Comparison of ENCODE assay signal across 12 mouse cellular contexts in genomic region chr7:73506852-73507251, GRCm38 (mm10). TPM values are rescaled to one million over a fixed set of nuclear protein-coding genes. Genes with fewer than 3 reads are reported as not detected.
DNase-seq lines count a peak whose midpoint lies in the region; ATAC-seq and TF ChIP-seq lines count a peak whose summit lies in the region.
"Had no signal": no experiment of that assay in that cellular context is flagged by ENCODE, and none has a peak within 500 bp of the region (broad histone marks: within the 10 kb centered on the region; RNA-seq: fewer than 3 reads in every experiment).

No protein-coding gene starts in this region.

- peaks cover 85% of the 10 kb centered on the region for H3K36me3 ChIP-seq in heart, postnatal 0 days (replicated peaks; ENCODE audit: control insufficient read depth, insufficient read depth, low read length)
- H3K36me3 ChIP-seq in heart, embryonic 10.5 days = peaks cover 98% of the 10 kb centered on the region
- H3K36me3 ChIP-seq in lung, embryonic 14.5 days (ENCODE audit: insufficient read depth) = peaks cover 90% of the 10 kb centered on the region
- peaks cover 0 to 42% of the 10 kb centered on the region in 2 experiments; a peak in 3 of 4 replicates for H3K36me3 ChIP-seq in MEL (ENCODE audit: control insufficient read depth in 1 of 2, insufficient read depth in 2 of 2, low read length in 2 of 2)
- peaks cover 85% of the 10 kb centered on the region for H3K36me3 ChIP-seq in liver, postnatal 0 days (replicated peaks; ENCODE audit: insufficient read depth, low read length)
- H3K36me3 ChIP-seq in limb, embryonic 10.5 days = peaks cover 100% of the 10 kb centered on the region

- H3K9ac ChIP-seq in heart, postnatal 0 days (replicated peaks; ENCODE audit: low read depth, low read length) = no peak overlapping the region
- no peak overlapping the region for H3K9ac ChIP-seq in lung, embryonic 14.5 days
- H3K9ac ChIP-seq in MEL (ENCODE audit: control insufficient read depth, low read depth, low read length, poor library complexity, severe bottlenecking) = no peak overlapping the region
- H3K9ac ChIP-seq in liver, postnatal 0 days (replicated peaks) = no peak overlapping the region
- H3K9ac ChIP-seq: embryonic facial prominence, embryonic 13.5 days; limb, embryonic 15.5 days; neural tube, embryonic 13.5 days; stomach, embryonic 15.5 days had no signal

- no peak for TF ChIP-seq RAD21 in MEL (IDR thresholded peaks at IDR 0.05; ENCODE audit: low read depth, low read length)

- peaks cover 5% of the 10 kb centered on the region; the same call in 1 of the 2 replicates for H3K4me1 ChIP-seq in heart, postnatal 0 days (ENCODE audit: control insufficient read depth, insufficient read depth)
- no peaks in the 10 kb centered on the region for H3K4me1 ChIP-seq in heart, embryonic 10.5 days
- no peaks in the 10 kb centered on the region for H3K4me1 ChIP-seq in lung, embryonic 14.5 days (ENCODE audit: insufficient read depth)
- no peaks in the 10 kb centered on the region for H3K4me1 ChIP-seq in MEL (ENCODE audit: control insufficient read depth in 1 of 2, insufficient read depth in 2 of 2, low read length in 2 of 2)
- no peaks in the 10 kb centered on the region for H3K4me1 ChIP-seq in liver, postnatal 0 days (ENCODE audit: insufficient read depth)
- no peaks in the 10 kb centered on the region for H3K4me1 ChIP-seq in limb, embryonic 10.5 days
- H3K4me1 ChIP-seq: embryonic facial prominence, embryonic 13.5 days; limb, embryonic 15.5 days; neural tube, embryonic 13.5 days; stomach, embryonic 15.5 days had no signal

- DNase-seq in heart, postnatal 0 days (ENCODE audit: low spot score) = no peak
- no peak for DNase-seq in heart, embryonic 10.5 days (ENCODE audit: low spot score)
- no peak for DNase-seq in lung, embryonic 14.5 days
- no peak for DNase-seq in lung, postnatal 25 days (ENCODE audit: low spot score)
- peak; percentile 31 for DNase-seq in MEL (ENCODE audit: low read depth, low spot score)
- DNase-seq in liver, postnatal 0 days = no peak
- no peak for DNase-seq in left cerebral cortex, adult 8-10 months (ENCODE audit: low spot score in 2 of 2)
- DNase-seq in limb, embryonic 10.5 days (ENCODE audit: low spot score) = no peak

- no peaks in the 10 kb centered on the region for H3K9me3 ChIP-seq in heart, postnatal 0 days (replicated peaks; ENCODE audit: control insufficient read depth, low read length)
- no peaks in the 10 kb centered on the region for H3K9me3 ChIP-seq in heart, embryonic 10.5 days
- H3K9me3 ChIP-seq in lung, embryonic 14.5 days (ENCODE audit: low read depth, low read length) = no peaks in the 10 kb centered on the region
- no peaks in the 10 kb centered on the region for H3K9me3 ChIP-seq in MEL (replicated peaks; ENCODE audit: insufficient read depth, low read length)
- no peaks in the 10 kb centered on the region for H3K9me3 ChIP-seq in liver, postnatal 0 days (ENCODE audit: low read length)
- no peaks in the 10 kb centered on the region for H3K9me3 ChIP-seq in limb, embryonic 10.5 days (replicated peaks)
- H3K9me3 ChIP-seq: embryonic facial prominence, embryonic 13.5 days; limb, embryonic 15.5 days; neural tube, embryonic 13.5 days; stomach, embryonic 15.5 days had no signal

- no peak for TF ChIP-seq POLR2A in MEL (IDR thresholded peaks at IDR 0.05; ENCODE audit: control insufficient read depth in 1 of 2, insufficient read depth in 1 of 2, low read depth in 1 of 2, low read length in 2 of 2, poor library complexity in 1 of 2)

- no peaks in the 10 kb centered on the region for H3K79me2 ChIP-seq in MEL (ENCODE audit: control insufficient read depth, insufficient read depth, low read length, poor library complexity)

- H3K4me3 ChIP-seq in heart, postnatal 0 days (ENCODE audit: low read depth, low read length) = no peak overlapping the region
- no peak overlapping the region for H3K4me3 ChIP-seq in heart, embryonic 10.5 days
- H3K4me3 ChIP-seq in lung, embryonic 14.5 days (ENCODE audit: low read depth, low read length) = no peak overlapping the region
- no peak overlapping the region for H3K4me3 ChIP-seq in MEL (ENCODE audit: control insufficient read depth in 1 of 2, insufficient read depth in 1 of 2, low read depth in 2 of 2, low read length in 2 of 2)
- no peak overlapping the region for H3K4me3 ChIP-seq in liver, postnatal 0 days (ENCODE audit: low read depth, low read length)
- no peak overlapping the region for H3K4me3 ChIP-seq in limb, embryonic 10.5 days
- H3K4me3 ChIP-seq: embryonic facial prominence, embryonic 13.5 days; limb, embryonic 15.5 days; neural tube, embryonic 13.5 days; stomach, embryonic 15.5 days had no signal

- no peaks in the 10 kb centered on the region for H3K27me3 ChIP-seq in heart, postnatal 0 days (ENCODE audit: control insufficient read depth, insufficient read depth, low read length)
- H3K27me3 ChIP-seq in heart, embryonic 10.5 days (ENCODE audit: insufficient read depth, poor library complexity, severe bottlenecking) = no peaks in the 10 kb centered on the region
- H3K27me3 ChIP-seq in lung, embryonic 14.5 days (ENCODE audit: insufficient read depth, low read length) = no peaks in the 10 kb centered on the region
- no peaks in the 10 kb centered on the region for H3K27me3 ChIP-seq in MEL (ENCODE audit: control insufficient read depth in 1 of 2, insufficient read depth in 2 of 2, low read length in 2 of 2)
- no peaks in the 10 kb centered on the region for H3K27me3 ChIP-seq in liver, postnatal 0 days (ENCODE audit: insufficient read depth, low read length)
- H3K27me3 ChIP-seq in limb, embryonic 10.5 days (ENCODE audit: low read depth, poor library complexity, severe bottlenecking) = no peaks in the 10 kb centered on the region
- H3K27me3 ChIP-seq: embryonic facial prominence, embryonic 13.5 days; limb, embryonic 15.5 days; neural tube, embryonic 13.5 days; stomach, embryonic 15.5 days had no signal

- ATAC-seq in heart, postnatal 0 days (ENCODE audit: insufficient read depth, low read depth) = no peak
- no peak for ATAC-seq in lung, embryonic 14.5 days (ENCODE audit: insufficient read depth)
- ATAC-seq in liver, postnatal 0 days = no peak

- peak; percentile 34 for TF ChIP-seq CTCF in heart, postnatal 0 days (IDR thresholded peaks at IDR 0.05; ENCODE audit: low read depth)
- 0 out of 2 replicates have a peak, but pooled peaks have one; percentile 25 for TF ChIP-seq CTCF in lung, embryonic 14.5 days (IDR thresholded peaks at IDR 0.05; ENCODE audit: low read depth)
- peak; percentile 19 to 32 (median 24); a peak in 3 of 6 replicates for TF ChIP-seq CTCF in MEL (IDR thresholded peaks at IDR 0.05 in 2 of 3, conservative IDR thresholded peaks at IDR 0.05 in 1 of 3; ENCODE audit: control insufficient read depth in 1 of 3, insufficient read depth in 1 of 3, low read depth in 2 of 3, low read length in 3 of 3, poor library complexity in 1 of 3, severe bottlenecking in 1 of 3)
- peak; percentile 43 for TF ChIP-seq CTCF in liver, postnatal 0 days (IDR thresholded peaks at IDR 0.05; ENCODE audit: low read depth)

- WGBS in heart, postnatal 0 days = 88% methylated on average over 1 of the region's 1 CpGs
- WGBS in heart, embryonic 10.5 days = 95% methylated on average over 1 of the region's 1 CpGs
- 100% methylated on average over 1 of the region's 1 CpGs for WGBS in lung, embryonic 14.5 days
- 92% methylated on average over 1 of the region's 1 CpGs for WGBS in liver, postnatal 0 days (ENCODE audit: insufficient replicate concordance)
- WGBS in limb, embryonic 10.5 days = 92% methylated on average over 1 of the region's 1 CpGs

- H3K27ac ChIP-seq in heart, postnatal 0 days (ENCODE audit: low read depth) = no peak overlapping the region
- H3K27ac ChIP-seq in heart, embryonic 10.5 days = no peak overlapping the region
- H3K27ac ChIP-seq in lung, embryonic 14.5 days (ENCODE audit: low read depth) = no peak overlapping the region
- no peak overlapping the region for H3K27ac ChIP-seq in MEL (ENCODE audit: control insufficient read depth, low read depth, low read length)
- no peak overlapping the region for H3K27ac ChIP-seq in liver, postnatal 0 days (ENCODE audit: low read depth)
- H3K27ac ChIP-seq in limb, embryonic 10.5 days = no peak overlapping the region
- H3K27ac ChIP-seq: embryonic facial prominence, embryonic 13.5 days; limb, embryonic 15.5 days; neural tube, embryonic 13.5 days; stomach, embryonic 15.5 days had no signal

- TF ChIP-seq EP300 in heart, postnatal 0 days (IDR thresholded peaks at IDR 0.05; ENCODE audit: low read depth) = no peak
- TF ChIP-seq EP300 in MEL (IDR thresholded peaks at IDR 0.05; ENCODE audit: low read depth in 1 of 2, low read length in 2 of 2) = no peak
- TF ChIP-seq EP300 in liver, postnatal 0 days (IDR thresholded peaks at IDR 0.05; ENCODE audit: low read depth) = no peak

- H3K4me2 ChIP-seq in heart, postnatal 0 days (ENCODE audit: low read depth, low read length) = no peak overlapping the region
- H3K4me2 ChIP-seq in lung, embryonic 14.5 days = no peak overlapping the region
- no peak overlapping the region for H3K4me2 ChIP-seq in liver, postnatal 0 days (ENCODE audit: low read depth, low read length)
- H3K4me2 ChIP-seq: embryonic facial prominence, embryonic 13.5 days; limb, embryonic 15.5 days; neural tube, embryonic 13.5 days; stomach, embryonic 15.5 days had no signal

TF ChIP-seq in MEL, 35 proteins besides CTCF, POLR2A, EP300 and RAD21:
- TF ChIP-seq SMC3 (IDR thresholded peaks at IDR 0.05; ENCODE audit: low read depth, low read length) (peak; percentile 28), CHD1 (IDR thresholded peaks at IDR 0.05; ENCODE audit: low read depth, low read length) (no peak), MAFK (IDR thresholded peaks at IDR 0.05; ENCODE audit: borderline replicate concordance, low read depth, low read length) (no peak)

RNA-seq across cellular contexts. Expression of gene Chd2, which starts 34.8 kb away (rescaled TPM):
- total RNA-seq in heart, postnatal 0 days (2014; rRNA removed; ENCODE audit: low replicate concordance) = 43.0 and 65.5 TPM in 2 replicates
- polyA plus RNA-seq in heart, postnatal 0 days (2015; fragmentation: Nextera tagmentation; extraction: Ambion mirVana) = 31.1 and 32.2 TPM in 2 replicates
- polyA plus RNA-seq in heart, embryonic 10.5 days (2016; fragmentation: Nextera tagmentation; extraction: Ambion mirVana) = 43.6 and 46.0 TPM in 2 replicates
- polyA plus RNA-seq in lung, embryonic 14.5 days (2014; fragmentation: Nextera tagmentation; extraction: Ambion mirVana) = 58.7 and 62.1 TPM in 2 replicates
- total RNA-seq in MEL (2012; rRNA removed) = 9.9 and 16.9 TPM in 2 replicates
- polyA plus RNA-seq in MEL (2012; ENCODE audit: insufficient read depth in 1 of 2, insufficient read length in 2 of 2, low read depth in 1 of 2, low replicate concordance in 2 of 2, missing spikeins in 1 of 2) = 100 to 1,000 TPM in 1 of 2 experiments, 10 to 100 TPM in 1; 21.4 to 275 TPM
- polyA plus RNA-seq in liver, postnatal 0 days (2015; fragmentation: Nextera tagmentation; extraction: Ambion mirVana) = 14.1 and 17.2 TPM in 2 replicates
- 10 to 100 TPM; 45.2 to 57.4 (median 48.6) TPM for total RNA-seq in left cerebral cortex, adult 8-10 months (2022)
- 33.7 and 53.2 TPM in 2 replicates for polyA plus RNA-seq in limb, embryonic 10.5 days (2016; fragmentation: Nextera tagmentation; extraction: Ambion mirVana)
